Mouse (Mus musculus) heart, embryonic 14.5 days (tissue): Measurements from ENCODE around the gene Ergic3. TPM values are rescaled to one million over a fixed set of nuclear protein-coding genes. Genes with fewer than 3 reads are reported as not detected.

Experiments
- ATAC-seq: fragments of 200-750 bp; cut with Nextera tagmentation; 2 replicates; pipeline ENCODE4 v1.8.0; 2017; ENCODE audit warnings: low read depth, moderate TSS enrichment; ENCODE audit not compliant: insufficient number of reproducible peaks, insufficient read depth, low FRiP score
- H3K27ac ChIP-seq, 2 experiments: fragments of 200-500 bp in 1 of 2; fragments of 300-500 bp in 1 of 2; sonication (generic) in 1 of 2; replicated peaks in 1 of 2; 2 replicates each; pipeline ENCODE4 v1.5.1; 2012 to 2014; ENCODE audit warnings: low read depth in 2 of 2, low read length in 2 of 2, control low read depth in 1 of 2, mild to moderate bottlenecking in 1 of 2, mixed read lengths in 1 of 2; ENCODE audit not compliant: control insufficient read depth in 1 of 2, insufficient read depth in 1 of 2
- H3K27me3 ChIP-seq: fragments of 300-500 bp; sonication (generic); 2 replicates; pipeline ENCODE4 v1.6.1; 2014; ENCODE audit warnings: mild to moderate bottlenecking, low read length, control low read depth; ENCODE audit not compliant: control insufficient read depth, insufficient read depth
- H3K36me3 ChIP-seq: fragments of 300-500 bp; sonication (generic); 2 replicates; pipeline ENCODE4 v1.6.1; 2014; ENCODE audit warnings: mild to moderate bottlenecking, control low read depth, low read length, mixed read lengths; ENCODE audit not compliant: control insufficient read depth, insufficient read depth
- H3K4me1 ChIP-seq, 2 experiments: fragments of 200-500 bp in 1 of 2; fragments of 300-500 bp in 1 of 2; sonication (generic) in 1 of 2; 2 replicates each; pipeline ENCODE4 v1.6.1; 2012 to 2014; ENCODE audit warnings: low read length in 2 of 2, control low read depth in 1 of 2, mixed read lengths in 1 of 2; ENCODE audit not compliant: control insufficient read depth in 2 of 2, insufficient read depth in 2 of 2
- H3K4me2 ChIP-seq: fragments of 300-500 bp; sonication (generic); 2 replicates; pipeline ENCODE4 v1.6.1; 2014; ENCODE audit warnings: mild to moderate bottlenecking, low read length
- H3K4me3 ChIP-seq, 2 experiments: fragments of 200-500 bp in 1 of 2; fragments of 300-500 bp in 1 of 2; sonication (generic) in 1 of 2; 2 replicates each; pipeline ENCODE4 v1.5.1; 2012 to 2014; ENCODE audit warnings: low read length in 2 of 2, mild to moderate bottlenecking in 2 of 2, control low read depth in 1 of 2, low read depth in 1 of 2, moderate library complexity in 1 of 2; ENCODE audit not compliant: control insufficient read depth in 1 of 2, insufficient read depth in 1 of 2
- H3K9ac ChIP-seq: fragments of 300-500 bp; sonication (generic); 2 replicates; pipeline ENCODE4 v1.6.1; 2014; ENCODE audit warnings: mild to moderate bottlenecking, low read length
- H3K9me3 ChIP-seq: fragments of 300-500 bp; sonication (generic); 2 replicates; pipeline ENCODE4 v1.6.1; 2016; ENCODE audit warnings: low read length, control low read depth; ENCODE audit not compliant: control insufficient read depth
- WGBS: fragments of 180-500 bp; shearing (Covaris S2); extraction: QIAGEN DNeasy Blood & Tissue Kit; methylation state at CpG from one replicate; pipeline ENCODE4 v1.1.7; 2014; 5-methylcytosine and 5-hydroxymethylcytosine counted together
- polyA plus RNA-seq: library from polyadenylated mRNA; unstranded; fragments of >200 nt; fragmentation: Nextera tagmentation; extraction: Ambion mirVana; gene quantifications from 2 replicates; pipeline ENCODE4 v1.2.1, GENCODE M21; 2014

Ergic3 gene
- polyA plus RNA-seq, result 169 and 188 TPM in 2 replicates

DNA sequence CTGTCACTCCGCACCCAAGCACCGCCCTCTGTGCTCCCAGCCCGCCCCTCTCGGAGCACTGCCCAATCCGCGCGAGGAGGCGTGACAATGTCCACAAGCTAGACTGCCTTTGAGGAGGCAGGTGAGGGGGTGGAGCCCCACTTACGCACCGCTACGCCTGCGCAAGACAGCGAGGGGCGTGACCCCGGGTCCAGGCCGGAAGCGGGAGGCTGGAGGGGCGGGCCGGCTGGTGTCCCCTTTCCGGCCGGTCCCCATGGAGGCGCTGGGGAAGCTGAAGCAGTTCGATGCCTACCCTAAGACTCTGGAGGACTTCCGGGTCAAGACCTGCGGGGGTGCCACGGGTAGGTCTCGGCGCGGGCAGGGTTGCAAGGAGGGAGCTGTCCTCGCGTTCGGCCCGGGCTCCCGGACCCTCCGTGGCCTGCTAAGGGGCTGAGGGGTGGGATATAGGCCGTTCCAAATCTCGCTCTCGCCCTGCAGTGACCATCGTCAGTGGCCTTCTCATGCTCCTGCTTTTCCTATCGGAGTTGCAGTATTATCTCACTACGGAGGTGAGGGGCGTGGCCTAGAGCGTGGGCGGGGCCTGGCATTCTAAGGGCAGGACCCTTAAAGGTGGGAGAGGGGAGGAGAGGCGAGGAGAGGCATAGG, at the start of gene Ergic3, which contains the start of gene 6430550D23Rik:
TSS of gene Ergic3 (plus strand) at position 158 of the 645 bp plus-strand sequence.
TSS of gene 6430550D23Rik (minus strand) at position 90 of the 645 bp plus-strand sequence.
- peak within 1 kb of the TSS; percentile 74 for H3K4me2 ChIP-seq
- WGBS, result under 1% methylated on average over 45 of the region's 45 CpGs
- H3K4me3 ChIP-seq, result peak within 1 kb of the TSS; percentile 73 to 76
- H3K4me1 ChIP-seq, result peaks cover 5 to 8% of the 10 kb centered on the region in 2 experiments; a peak in 2 of 4 replicates
- ATAC-seq, result peak; percentile 99
- H3K9ac ChIP-seq, result peak within 1 kb of the TSS; percentile 81
- no peaks in the 10 kb centered on the region for H3K27me3 ChIP-seq
- H3K36me3 ChIP-seq, result peaks cover 32% of the 10 kb centered on the region
- H3K9me3 ChIP-seq, result no peaks in the 10 kb centered on the region
- peak within 1 kb of the TSS; percentile 10 to 52; a peak in 2 of 4 replicates for H3K27ac ChIP-seq

DNA sequence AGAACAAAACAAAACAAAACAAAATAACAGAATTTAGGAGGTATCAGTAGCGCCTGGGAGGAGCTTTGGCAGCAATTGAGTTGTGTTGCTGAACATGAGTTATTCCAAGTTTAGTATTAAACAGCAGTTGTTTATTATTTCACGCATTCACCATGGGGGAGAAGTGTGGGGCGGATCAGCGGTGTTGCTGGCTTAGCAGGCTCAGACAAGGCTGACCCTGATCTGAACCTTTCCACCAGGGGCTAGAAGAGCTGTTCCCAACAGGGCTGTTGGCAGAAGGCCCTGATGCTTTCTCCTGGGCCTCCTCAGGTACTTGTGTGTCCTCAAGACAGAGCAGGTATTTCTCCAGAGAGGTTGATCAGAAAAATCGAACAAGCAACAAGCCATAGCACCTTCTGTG, 47.9 kb upstream of the Ergic3 start:
- no peaks in the 10 kb centered on the region for H3K9me3 ChIP-seq

DNA sequence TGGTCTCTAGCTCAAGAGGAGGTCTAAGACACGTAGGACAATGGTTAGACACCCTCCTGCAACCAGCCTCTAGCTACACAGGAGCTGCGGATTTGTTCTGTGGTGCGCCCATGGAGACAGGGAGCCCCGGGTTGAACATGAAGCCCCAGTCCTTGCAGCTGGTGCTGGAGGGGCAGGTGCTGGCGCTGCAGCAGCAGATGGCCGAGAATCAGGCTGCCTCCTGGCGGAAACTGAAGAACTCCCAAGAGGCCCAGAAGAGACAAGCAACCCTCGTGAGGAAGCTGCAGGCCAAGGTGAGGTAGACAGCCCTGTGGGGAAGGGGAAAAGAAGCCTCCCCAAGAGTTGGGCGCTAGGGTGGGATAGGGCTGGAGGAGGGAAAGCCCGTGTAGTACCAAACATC, 46.0 kb upstream of the Ergic3 start:
- Histone ChIP-seq H3K9ac (no peak overlapping the region), H3K27me3 (no peaks in the 10 kb centered on the region), H3K36me3 (peaks cover 53% of the 10 kb centered on the region), H3K4me1 (peaks cover 0 to 11% of the 10 kb centered on the region in 2 experiments; a peak in 2 of 4 replicates), H3K4me2 (no peak overlapping the region), H3K9me3 (no peaks in the 10 kb centered on the region), H3K4me3 (no peak overlapping the region), H3K27ac (no peak overlapping the region)
- WGBS, result 82% methylated on average over 10 of the region's 10 CpGs
- ATAC-seq, result no peak

More for the DNA sequence above, 47.9 kb upstream of the Ergic3 start:
- H3K27ac ChIP-seq, result no peak overlapping the region
- peaks cover 0 to 11% of the 10 kb centered on the region in 2 experiments; a peak in 2 of 4 replicates for H3K4me1 ChIP-seq
- WGBS, result 69% methylated on average over 5 of the region's 5 CpGs
- no peak overlapping the region for H3K9ac ChIP-seq
- H3K36me3 ChIP-seq, result peaks cover 35% of the 10 kb centered on the region
- H3K27me3 ChIP-seq, result no peaks in the 10 kb centered on the region
- no peak overlapping the region for H3K4me3 ChIP-seq
- H3K4me2 ChIP-seq, result no peak overlapping the region
- no peak for ATAC-seq

DNA sequence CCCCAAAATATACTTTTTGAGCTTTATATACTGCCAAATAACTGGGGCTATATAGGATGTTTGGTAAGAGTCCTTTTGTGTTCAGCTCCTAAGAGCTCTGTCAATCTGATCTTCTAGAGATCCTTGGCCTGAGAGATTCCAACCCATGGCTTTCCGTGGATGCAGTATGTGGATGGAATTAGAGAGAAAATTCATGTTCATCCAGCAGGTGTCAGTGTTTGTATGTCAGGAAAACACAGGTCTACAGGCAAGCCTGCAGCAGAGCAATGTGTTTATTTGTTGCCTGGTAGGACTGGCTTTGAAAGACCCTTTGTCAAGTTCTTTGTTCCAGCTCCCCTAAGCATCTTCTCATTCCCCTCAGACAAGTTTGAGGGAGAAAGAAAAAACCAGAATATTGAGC, 44.9 kb upstream of the Ergic3 start:
- WGBS, result 32% methylated on average over 1 of the region's 1 CpGs

DNA sequence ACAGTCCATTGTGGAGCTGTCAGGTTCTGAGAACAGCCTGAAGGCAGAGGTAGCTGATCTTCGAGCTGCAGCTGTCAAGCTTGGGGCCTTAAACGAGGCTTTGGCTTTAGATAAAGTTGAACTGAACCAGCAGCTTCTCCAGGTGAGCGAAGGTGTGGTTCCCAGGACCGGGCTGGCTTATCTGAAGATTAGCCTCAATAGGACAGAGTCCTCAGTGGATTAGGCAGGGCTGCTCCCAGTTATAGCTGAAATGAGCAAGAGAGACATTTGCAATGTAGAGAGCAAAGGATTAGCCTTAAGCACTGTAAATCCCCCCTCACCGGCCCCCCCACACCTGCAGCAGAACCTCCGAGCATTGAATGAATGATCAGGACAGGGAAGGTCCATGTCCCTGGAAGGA, 34.5 kb upstream of the Ergic3 start:
- no peak for ATAC-seq
- WGBS, result 76% methylated on average over 6 of the region's 6 CpGs
- Histone ChIP-seq H3K9ac (no peak overlapping the region), H3K4me1 (no peaks in the 10 kb centered on the region), H3K4me3 (no peak overlapping the region), H3K27ac (no peak overlapping the region), H3K27me3 (no peaks in the 10 kb centered on the region), H3K9me3 (no peaks in the 10 kb centered on the region), H3K36me3 (peaks cover 91% of the 10 kb centered on the region), H3K4me2 (no peak overlapping the region)

More for the DNA sequence above, 44.9 kb upstream of the Ergic3 start:
- Histone ChIP-seq H3K27ac (no peak overlapping the region), H3K27me3 (no peaks in the 10 kb centered on the region), H3K4me2 (no peak overlapping the region), H3K4me3 (no peak overlapping the region), H3K36me3 (peaks cover 64% of the 10 kb centered on the region), H3K9me3 (no peaks in the 10 kb centered on the region), H3K9ac (no peak overlapping the region), H3K4me1 (peaks cover 0 to 5% of the 10 kb centered on the region in 2 experiments; a peak in 1 of 4 replicates)
- no peak for ATAC-seq

DNA sequence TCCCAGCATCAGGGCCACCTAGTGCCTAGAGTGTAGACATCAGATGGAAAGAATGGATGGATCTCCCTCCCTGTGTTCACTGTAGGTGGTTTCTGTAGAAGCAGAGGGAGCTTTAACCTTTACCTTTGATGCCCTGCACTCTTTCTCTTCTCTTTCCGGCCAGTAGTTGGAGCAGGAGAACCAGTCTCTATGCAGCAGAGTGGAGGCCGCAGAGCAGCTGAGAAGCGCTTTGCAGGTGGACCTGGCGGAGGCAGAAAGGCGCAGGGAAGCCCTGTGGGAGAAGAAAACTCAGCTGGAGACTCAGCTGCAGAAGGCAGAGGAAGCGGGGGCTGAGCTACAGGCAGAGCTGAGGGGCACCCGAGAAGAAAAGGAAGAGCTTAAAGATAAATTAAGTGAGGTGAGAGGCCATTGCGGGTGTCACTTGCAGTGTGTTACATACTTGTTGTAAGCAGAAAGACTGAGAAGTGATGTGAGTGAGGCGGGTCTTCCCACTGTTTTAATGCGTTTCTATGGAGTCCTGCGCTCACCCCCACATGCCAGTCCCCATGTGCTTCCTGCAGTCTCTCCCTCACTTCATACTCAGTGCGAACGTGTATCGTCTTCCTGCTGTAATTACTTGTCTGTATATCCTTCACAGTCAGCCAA, 33.6 kb upstream of the Ergic3 start:
- no peak for ATAC-seq
- Histone ChIP-seq H3K27ac (no peak overlapping the region), H3K9me3 (no peaks in the 10 kb centered on the region), H3K9ac (no peak overlapping the region), H3K4me1 (no peaks in the 10 kb centered on the region), H3K4me3 (no peak overlapping the region), H3K27me3 (no peaks in the 10 kb centered on the region), H3K4me2 (no peak overlapping the region), H3K36me3 (peaks cover 90% of the 10 kb centered on the region)
- 80% methylated on average over 14 of the region's 14 CpGs for WGBS

DNA sequence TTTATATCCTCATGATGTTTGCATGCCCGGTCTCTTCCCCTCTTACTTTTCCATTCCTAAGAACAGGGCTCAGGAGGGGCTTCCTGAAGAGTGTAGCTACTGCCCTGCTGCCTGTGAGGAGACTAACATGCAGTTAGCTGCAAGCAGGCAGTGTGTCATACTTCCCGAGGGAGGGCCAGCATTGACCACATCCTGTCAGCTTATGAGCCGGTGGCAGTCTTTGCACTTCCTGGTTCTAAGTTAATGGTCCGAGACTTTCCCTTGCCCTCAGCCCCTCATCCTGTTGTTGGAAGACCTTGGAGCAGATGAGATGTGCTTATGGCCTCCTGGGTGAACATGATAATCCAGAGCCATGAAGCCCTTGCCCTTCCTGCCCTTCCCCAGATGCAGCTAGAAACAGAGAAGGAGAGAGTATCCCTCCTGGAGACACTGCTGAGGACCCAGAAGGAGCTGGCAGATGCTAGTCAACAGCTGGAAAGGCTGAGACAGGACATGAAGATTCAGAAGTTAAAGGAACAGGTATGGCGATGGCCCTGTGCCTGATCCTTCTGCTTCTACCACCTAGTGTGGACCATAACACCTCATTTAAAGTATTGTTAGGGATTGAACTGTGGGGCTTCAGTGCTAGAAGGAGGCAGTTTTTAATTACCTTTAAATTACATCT, 28.4 kb upstream of the Ergic3 start:
- Histone ChIP-seq H3K27me3 (no peaks in the 10 kb centered on the region), H3K4me1 (no peaks in the 10 kb centered on the region), H3K9ac (no peak overlapping the region), H3K4me3 (no peak overlapping the region), H3K27ac (0 out of 4 replicates have a peak overlapping the region, but pooled peaks have one; percentile 32 to 45), H3K36me3 (peaks cover 95% of the 10 kb centered on the region), H3K9me3 (no peaks in the 10 kb centered on the region), H3K4me2 (no peak overlapping the region)
- no peak for ATAC-seq
- WGBS, result 64% methylated on average over 5 of the region's 5 CpGs
